Mouse (Mus musculus): ENCODE data around the gene Jmjd4.

DNA sequence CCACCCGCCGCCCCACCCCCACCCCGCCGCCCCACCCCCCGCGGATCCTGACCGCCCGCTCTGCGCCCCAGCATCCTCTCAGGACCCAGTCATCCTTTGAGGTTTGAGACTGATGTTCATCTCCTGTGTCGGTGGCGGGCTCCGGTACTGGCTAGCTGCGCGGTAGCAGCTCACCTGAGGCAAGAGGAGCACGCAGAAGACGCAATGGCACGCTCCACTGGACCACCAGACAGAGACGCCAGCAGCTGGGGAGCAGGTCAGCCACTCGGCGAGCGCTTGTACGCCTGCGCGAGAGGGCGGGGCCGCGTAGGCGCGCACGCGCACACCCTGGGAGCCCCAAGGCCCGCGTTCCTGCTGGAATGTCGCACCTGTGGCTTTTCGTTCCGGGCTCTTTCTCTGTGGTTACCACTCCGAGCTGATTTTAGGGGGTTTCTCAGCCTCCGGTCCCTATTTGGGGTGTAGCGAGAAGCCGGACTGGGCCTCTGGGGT, at the start of gene Jmjd4:
- TF ChIP-seq CTCF (IDR thresholded peaks at IDR 0.05; ENCODE audit: control insufficient read depth, insufficient read depth, low read length) (no peak), POLR2A (IDR thresholded peaks at IDR 0.05; ENCODE audit: borderline replicate concordance, control insufficient read depth, low read depth, low read length) (peak; percentile 64; the same call in 1 of the 2 replicates)

Measured in bone marrow, adult 2 months (tissue).